Mouse (Mus musculus) lung, postnatal 25 days (tissue): ENCODE data around the gene D17Wsu92e.

ENCODE experiments used
- DNase-seq: peaks from one replicate; pipeline ENCODE4 v3.0.0; 2022; ENCODE audit warnings: low spot score

D17Wsu92e gene

GRCm38 (mm10) chr17:27740961-27741360, 79.5 kb downstream of the D17Wsu92e start:
- no peak for DNase-seq

- DNase-seq: no peak
Measured at GRCm38 (mm10) chr17:27734344-27735073, 85.9 kb downstream of the D17Wsu92e start.

GRCm38 (mm10) chr17:27732694-27733093, 87.8 kb downstream of the D17Wsu92e start:
- no peak for DNase-seq

- no peak for DNase-seq
Measured at GRCm38 (mm10) chr17:27732152-27732551, 88.3 kb downstream of the D17Wsu92e start.

- DNase-seq: no peak
Measured at GRCm38 (mm10) chr17:27728770-27729169, 91.7 kb downstream of the D17Wsu92e start, which contains the start of gene Spdef. Gene Spdef, minus strand, starts transcription at chr17:27728955.

GRCm38 (mm10) chr17:27726527-27726926, 93.9 kb downstream of the D17Wsu92e start:
- no peak for DNase-seq

GRCm38 (mm10) chr17:27725412-27725811, 95.0 kb downstream of the D17Wsu92e start:
- no peak for DNase-seq

- no peak for DNase-seq
Measured at GRCm38 (mm10) chr17:27725011-27725410, 95.4 kb downstream of the D17Wsu92e start.

- no peak for DNase-seq
Measured at GRCm38 (mm10) chr17:27724327-27724726, 96.1 kb downstream of the D17Wsu92e start.

GRCm38 (mm10) chr17:27721125-27721664, 99.3 kb downstream of the D17Wsu92e start:
- DNase-seq: no peak

- DNase-seq: no peak
Measured at GRCm38 (mm10) chr17:27720326-27720725, 100.1 kb downstream of the D17Wsu92e start.

- DNase-seq: no peak
Measured at GRCm38 (mm10) chr17:27719663-27720062, 100.8 kb downstream of the D17Wsu92e start.

GRCm38 (mm10) chr17:27718250-27718649, 102.2 kb downstream of the D17Wsu92e start:
- no peak for DNase-seq

- DNase-seq: peak; percentile 26
Measured at GRCm38 (mm10) chr17:27716804-27717203, 103.6 kb downstream of the D17Wsu92e start.

- peak; percentile 26 for DNase-seq
Measured at GRCm38 (mm10) chr17:27712832-27713231, 107.6 kb downstream of the D17Wsu92e start.

- DNase-seq: no peak
Measured at GRCm38 (mm10) chr17:27709650-27710049, 110.8 kb downstream of the D17Wsu92e start.

- peak; percentile 63 for DNase-seq
Measured at GRCm38 (mm10) chr17:27707954-27708661, 112.3 kb downstream of the D17Wsu92e start.

GRCm38 (mm10) chr17:27705661-27706060, 114.8 kb downstream of the D17Wsu92e start:
- no peak for DNase-seq

GRCm38 (mm10) chr17:27703961-27704621, 116.4 kb downstream of the D17Wsu92e start:
- no peak for DNase-seq

- DNase-seq: peak; percentile 37
Measured at GRCm38 (mm10) chr17:27702518-27702917, 117.9 kb downstream of the D17Wsu92e start.

GRCm38 (mm10) chr17:27701856-27702255, 118.6 kb downstream of the D17Wsu92e start:
- no peak for DNase-seq
